Mouse (Mus musculus) myocyte (in vitro differentiated cells): ENCODE data around the gene Snrnp27.

ENCODE experiments used
- E2F4 ChIP-seq: IDR thresholded peaks from one replicate; pipeline ENCODE4 v1.6.1; 2011; ENCODE audit warnings: mild to moderate bottlenecking, control low read depth, moderate library complexity; ENCODE audit not compliant: insufficient read depth
- MAX ChIP-seq: IDR thresholded peaks from one replicate; pipeline ENCODE4 v1.6.1; 2011; ENCODE audit warnings: low read depth, mild to moderate bottlenecking, control low read depth
- MYOD1 ChIP-seq, 3 experiments: IDR thresholded peaks; one replicate each; pipeline ENCODE4 v1.6.1; 2011; ENCODE audit warnings: control low read depth in 2 of 3, low read depth in 2 of 3, mild to moderate bottlenecking in 2 of 3, moderate library complexity in 1 of 3; ENCODE audit not compliant: insufficient read length in 2 of 3, control insufficient read depth in 1 of 3
- POLR2A ChIP-seq: IDR thresholded peaks from one replicate; pipeline ENCODE4 v1.6.1; 2011; ENCODE audit warnings: low read depth, mild to moderate bottlenecking, control low read depth, moderate library complexity; ENCODE audit not compliant: insufficient read length
- POLR2AphosphoS2 ChIP-seq: IDR thresholded peaks from one replicate; pipeline ENCODE4 v1.6.1; 2011; ENCODE audit warnings: low read depth, control low read depth; ENCODE audit not compliant: insufficient read length
- SRF ChIP-seq: IDR thresholded peaks from one replicate; pipeline ENCODE4 v1.6.1; 2011; ENCODE audit warnings: low read depth; ENCODE audit not compliant: control insufficient read depth, insufficient read length
- TCF3 ChIP-seq: IDR thresholded peaks from one replicate; pipeline ENCODE4 v1.6.1; 2011; ENCODE audit warnings: low read depth, control low read depth; ENCODE audit not compliant: insufficient read length
- USF1 ChIP-seq: IDR thresholded peaks from one replicate; pipeline ENCODE4 v1.6.1; 2011; ENCODE audit warnings: low read depth, mild to moderate bottlenecking, control low read depth, moderate library complexity

- TF ChIP-seq USF1 (no peak), POLR2AphosphoS2 (no peak), SRF (no peak), POLR2A (no peak), MYOD1 (IDR thresholded peaks at IDR 0.05; ENCODE audit: control insufficient read depth in 1 of 3, insufficient read length in 2 of 3, low read depth in 2 of 3) (no peak), MAX (no peak), E2F4 (no peak), TCF3 (no peak)
Observed at GRCm38 (mm10) chr6:86630141-86630540, 54.2 kb downstream of the Snrnp27 start.
